1 mouse cellular context compared by ENCODE assay signal in the genomic region with DNA sequence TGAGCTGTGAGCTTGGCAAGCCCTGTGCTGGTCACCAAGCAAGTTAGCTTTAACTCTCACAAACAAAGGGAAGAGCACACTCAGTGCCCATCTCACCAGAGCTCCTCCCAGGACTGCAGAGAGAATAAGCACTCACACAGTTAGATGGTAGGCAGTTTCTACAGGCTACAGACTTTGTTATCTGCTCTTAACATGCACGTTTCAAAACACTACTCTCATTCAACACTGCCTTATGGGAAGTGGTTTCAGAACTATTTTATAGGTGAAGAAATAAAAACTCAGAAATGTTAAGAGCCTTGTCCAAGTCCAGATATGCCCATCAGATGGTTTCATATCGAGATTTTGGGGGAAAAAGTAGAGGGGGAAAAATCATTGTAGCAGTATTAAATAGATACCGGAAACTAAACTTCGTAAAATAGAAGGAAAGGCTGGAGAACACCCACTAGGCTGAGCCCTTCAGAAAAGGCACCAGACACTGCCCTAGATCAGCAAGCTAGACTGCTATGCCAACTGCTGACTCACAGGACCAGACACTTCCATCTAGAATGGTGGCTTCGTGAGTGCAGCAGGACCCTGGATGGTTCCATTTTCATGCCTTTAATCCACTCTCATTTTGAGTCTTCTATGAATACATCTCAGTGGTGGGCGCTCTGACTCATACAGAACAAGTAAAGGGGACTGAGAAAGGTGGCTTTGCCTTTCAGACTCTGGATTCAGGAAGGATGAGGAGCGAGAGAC.
TF ChIP-seq lines count a peak whose summit lies in the region.

No protein-coding gene starts in this region.

TF ChIP-seq in MEL, 35 proteins besides CTCF, POLR2A, EP300 and RAD21 (continued from another document):
- TF ChIP-seq TBP (IDR thresholded peaks at IDR 0.05; ENCODE audit: low read depth, low read length) (0 out of 2 replicates have a peak, but pooled peaks have one; percentile 22), ZMIZ1 (IDR thresholded peaks at IDR 0.05; ENCODE audit: low read depth, low read length) (no peak), MEF2A (IDR thresholded peaks at IDR 0.05; ENCODE audit: extremely low read depth, insufficient replicate concordance, low read depth, low read length, poor library complexity, severe bottlenecking) (no peak), ZC3H11A (IDR thresholded peaks at IDR 0.05; ENCODE audit: low read depth, low read length) (no peak), RCOR1 (IDR thresholded peaks at IDR 0.05; ENCODE audit: low read depth, low read length) (peak; percentile 34; the same call in 1 of the 2 replicates), TAL1 (IDR thresholded peaks at IDR 0.05; ENCODE audit: low read length) (peak; percentile 46), POLR2AphosphoS5 (IDR thresholded peaks at IDR 0.05; ENCODE audit: borderline replicate concordance, low read depth, low read length) (no peak), USF1 (IDR thresholded peaks at IDR 0.05; ENCODE audit: low read depth, low read length) (no peak), SIN3A (IDR thresholded peaks at IDR 0.05; ENCODE audit: low read length) (peak; percentile 52), GABPA (IDR thresholded peaks at IDR 0.05; ENCODE audit: low read depth, low read length) (no peak), NELFE (IDR thresholded peaks at IDR 0.05; ENCODE audit: low read depth, low read length) (no peak), MYC (IDR thresholded peaks at IDR 0.05; ENCODE audit: low read depth, low read length) (peak; percentile 66; the same call in 1 of the 2 replicates), POLR2AphosphoS2 (IDR thresholded peaks at IDR 0.05; ENCODE audit: low read length) (no peak), E2F4 (IDR thresholded peaks at IDR 0.05; ENCODE audit: borderline replicate concordance, low read depth, low read length) (0 out of 2 replicates have a peak, but pooled peaks have one; percentile 20), MXI1 (IDR thresholded peaks at IDR 0.05; ENCODE audit: low read depth, low read length) (peak; percentile 35; the same call in 1 of the 2 replicates), TCF12 (IDR thresholded peaks at IDR 0.05; ENCODE audit: low read depth, low read length) (peak; percentile 63; the same call in 1 of the 2 replicates), CHD2 (IDR thresholded peaks at IDR 0.05; ENCODE audit: low read length) (no peak), MYB (IDR thresholded peaks at IDR 0.05; ENCODE audit: low read depth, low read length) (peak; percentile 11; the same call in 1 of the 2 replicates), UBTF (IDR thresholded peaks at IDR 0.05; ENCODE audit: borderline replicate concordance, insufficient read depth, low read depth, low read length) (no peak), KAT2A (conservative IDR thresholded peaks at IDR 0.05; ENCODE audit: low read depth, low read length) (no peak; the same call in 1 of the 2 replicates), HCFC1 (IDR thresholded peaks at IDR 0.05; ENCODE audit: low read depth, low read length) (0 out of 2 replicates have a peak, but pooled peaks have one; percentile 16), MAZ (IDR thresholded peaks at IDR 0.05; ENCODE audit: low read depth, low read length) (no peak), SMC3 (IDR thresholded peaks at IDR 0.05; ENCODE audit: low read depth, low read length) (no peak), ELF1 (IDR thresholded peaks at IDR 0.05; ENCODE audit: low read depth, low read length) (no peak), GATA1 (IDR thresholded peaks at IDR 0.05; ENCODE audit: low read depth, low read length) (peak; percentile 78), JUND (IDR thresholded peaks at IDR 0.05; ENCODE audit: low read depth, low read length) (no peak), MAX (IDR thresholded peaks at IDR 0.05; ENCODE audit: low read length) (peak; percentile 49), ZNF384 (IDR thresholded peaks at IDR 0.05; ENCODE audit: low read depth, low read length) (no peak), USF2 (IDR thresholded peaks at IDR 0.05; ENCODE audit: borderline replicate concordance in 1 of 2, insufficient read depth in 1 of 2, low read depth in 1 of 2, low read length in 2 of 2) (no peak), BHLHE40 (IDR thresholded peaks at IDR 0.05; ENCODE audit: borderline replicate concordance, low read depth, low read length) (peak; percentile 82), ETS1 (IDR thresholded peaks at IDR 0.05; ENCODE audit: low read depth, low read length) (0 out of 2 replicates have a peak, but pooled peaks have one; percentile 20), CHD1 (IDR thresholded peaks at IDR 0.05; ENCODE audit: low read depth, low read length) (no peak), ZKSCAN1 (IDR thresholded peaks at IDR 0.05; ENCODE audit: low read depth, low read length) (no peak)
